Mouse (Mus musculus) limb, embryonic 11.5 days (tissue): Measurements from ENCODE around the gene Clec11a. TPM values are rescaled to one million over a fixed set of nuclear protein-coding genes. Genes with fewer than 3 reads are reported as not detected.

Experiments
- ATAC-seq: fragments of 200-750 bp; cut with Nextera tagmentation; 2 replicates; pipeline ENCODE4 v1.8.0; 2017; ENCODE audit warnings: low read depth; ENCODE audit not compliant: insufficient number of reproducible peaks, low FRiP score, low TSS enrichment
- DNase-seq: peaks from one replicate; pipeline ENCODE4 v3.0.0-alpha.2; 2015; ENCODE audit warnings: low spot score
- H3K27ac ChIP-seq: fragments of 300-500 bp; sonication (generic); replicated peaks from 2 replicates; pipeline ENCODE4 v1.5.1; 2014; ENCODE audit warnings: low read depth, mild to moderate bottlenecking, low read length
- H3K27me3 ChIP-seq: fragments of 300-500 bp; sonication (generic); 2 replicates; pipeline ENCODE4 v1.6.1; 2014; ENCODE audit warnings: mild to moderate bottlenecking, low read length, mixed read lengths; ENCODE audit not compliant: control insufficient read depth, insufficient read depth
- H3K36me3 ChIP-seq: fragments of 300-500 bp; sonication (generic); 2 replicates; pipeline ENCODE4 v1.6.1; 2014; ENCODE audit warnings: mild to moderate bottlenecking, low read length, moderate library complexity, mixed read lengths; ENCODE audit not compliant: control insufficient read depth, insufficient read depth
- H3K4me1 ChIP-seq: fragments of 300-500 bp; sonication (generic); 2 replicates; pipeline ENCODE4 v1.6.1; 2014; ENCODE audit warnings: low read length, mixed read lengths; ENCODE audit not compliant: control insufficient read depth, insufficient read depth
- H3K4me2 ChIP-seq: fragments of 300-500 bp; sonication (generic); 2 replicates; pipeline ENCODE4 v1.6.1; 2014; ENCODE audit warnings: low read depth, mild to moderate bottlenecking, moderate library complexity; ENCODE audit not compliant: severe bottlenecking
- H3K4me3 ChIP-seq: fragments of 300-500 bp; sonication (generic); 2 replicates; pipeline ENCODE4 v1.5.1; 2014; ENCODE audit warnings: low read depth, low read length
- H3K9ac ChIP-seq: fragments of 300-500 bp; sonication (generic); 2 replicates; pipeline ENCODE4 v1.6.1; 2014; ENCODE audit warnings: mild to moderate bottlenecking, low read length
- H3K9me3 ChIP-seq: fragments of 300-500 bp; sonication (generic); 2 replicates; pipeline ENCODE4 v1.6.1; 2016; ENCODE audit warnings: low read length; ENCODE audit not compliant: control insufficient read depth
- WGBS: fragments of 180-500 bp; shearing (Covaris S2); extraction: QIAGEN DNeasy Blood & Tissue Kit; methylation state at CpG from one replicate; pipeline ENCODE4 v1.1.7; 2014; 5-methylcytosine and 5-hydroxymethylcytosine counted together
- polyA plus RNA-seq: library from polyadenylated mRNA; unstranded; fragments of >200 nt; fragmentation: Nextera tagmentation; extraction: Ambion mirVana; gene quantifications from 2 replicates; pipeline ENCODE4 v1.2.1, GENCODE M21; 2014

Clec11a gene
- polyA plus RNA-seq, 1 experiment from 2014 or later = 1.9 TPM

DNA sequence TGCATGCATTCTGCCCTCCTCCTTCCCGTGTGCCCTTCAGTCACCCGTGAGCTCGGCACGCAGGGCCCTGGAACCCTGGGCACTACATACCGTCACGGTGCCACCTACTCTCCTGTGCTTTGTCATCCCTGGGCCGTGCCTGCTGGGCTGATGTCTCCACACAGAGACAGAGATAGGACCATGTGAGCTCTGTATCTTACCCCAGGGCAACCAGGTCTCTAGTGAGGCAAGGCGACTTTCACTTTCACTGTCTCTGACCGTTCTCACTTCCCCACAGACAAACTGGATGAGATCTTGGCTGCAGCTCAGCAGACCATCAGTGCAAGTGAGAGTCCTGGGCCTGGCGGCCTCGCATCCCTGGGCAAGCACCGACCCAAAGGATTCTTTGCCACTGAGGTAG, 37.9 kb upstream of the Clec11a start:
- no peak for ATAC-seq
- peaks cover 20% of the 10 kb centered on the region for H3K27me3 ChIP-seq
- 65% methylated on average over 12 of the region's 12 CpGs for WGBS

DNA sequence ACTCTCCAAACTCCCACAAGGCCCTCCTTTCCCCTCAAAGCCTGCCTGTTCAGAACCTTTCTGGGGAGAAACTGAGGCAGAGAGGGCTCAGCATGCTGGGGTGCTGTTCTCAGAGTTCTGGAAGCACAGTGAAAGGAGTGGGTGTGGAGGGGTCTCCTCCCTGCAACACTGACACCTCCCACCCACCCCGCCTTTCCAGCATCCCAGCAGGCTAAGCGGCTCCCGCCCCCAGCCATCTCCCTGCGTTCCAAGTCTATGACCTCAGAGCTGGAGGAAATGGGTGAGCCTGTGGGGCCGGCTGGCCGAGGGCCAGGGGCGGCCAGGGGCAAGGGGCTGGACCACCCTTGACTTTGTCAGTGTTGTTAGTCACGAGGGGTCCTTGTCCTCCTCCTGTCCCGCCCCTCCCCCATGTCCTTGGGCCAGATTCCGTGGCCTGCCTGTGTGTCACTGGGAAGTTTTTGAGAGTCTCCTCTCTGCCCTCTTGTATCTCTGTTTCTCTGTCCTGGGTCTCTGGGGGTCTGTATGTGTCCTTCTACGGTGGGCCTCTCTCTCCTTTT, 36.8 kb upstream of the Clec11a start:
- H3K4me1 ChIP-seq = no peaks in the 10 kb centered on the region
- DNase-seq = no peak
- H3K9ac ChIP-seq = no peak overlapping the region
- 21% methylated on average over 11 of the region's 11 CpGs for WGBS
- H3K27me3 ChIP-seq = peaks cover 24% of the 10 kb centered on the region
- no peaks in the 10 kb centered on the region for H3K36me3 ChIP-seq
- H3K27ac ChIP-seq = no peak overlapping the region
- H3K9me3 ChIP-seq = no peaks in the 10 kb centered on the region; the same call in 1 of the 2 replicates
- no peak overlapping the region for H3K4me2 ChIP-seq
- no peak for ATAC-seq
- no peak overlapping the region for H3K4me3 ChIP-seq

More for the DNA sequence above, 37.9 kb upstream of the Clec11a start:
- H3K4me3 ChIP-seq = no peak overlapping the region
- DNase-seq = no peak
- H3K36me3 ChIP-seq = no peaks in the 10 kb centered on the region
- H3K9me3 ChIP-seq = no peaks in the 10 kb centered on the region; the same call in 1 of the 2 replicates
- no peaks in the 10 kb centered on the region for H3K4me1 ChIP-seq
- H3K9ac ChIP-seq = no peak overlapping the region
- H3K27ac ChIP-seq = no peak overlapping the region
- no peak overlapping the region for H3K4me2 ChIP-seq

DNA sequence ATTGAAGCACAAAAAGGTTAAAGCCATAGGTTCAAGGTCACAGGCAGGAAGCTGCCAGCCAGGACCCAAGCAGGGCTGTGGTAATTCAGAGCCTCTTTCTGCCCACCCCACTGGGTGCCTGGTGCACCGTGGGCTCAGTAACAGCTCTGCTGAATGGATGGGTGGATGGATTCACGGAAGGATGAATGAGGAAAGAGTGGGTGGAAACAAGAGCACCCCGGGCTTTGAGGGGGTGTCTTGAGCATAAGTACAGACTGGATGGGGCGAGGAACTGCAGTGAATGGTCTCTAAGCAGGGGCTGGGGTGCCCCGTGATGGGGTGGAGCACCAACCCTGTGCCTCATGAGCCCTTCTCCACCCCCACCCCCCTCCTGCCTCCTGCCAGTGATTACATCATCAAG, 35.0 kb upstream of the Clec11a start:
- DNase-seq (no peak), ATAC-seq (no peak)
- H3K4me2 ChIP-seq = no peak overlapping the region
- H3K4me3 ChIP-seq = no peak overlapping the region
- no peak overlapping the region for H3K27ac ChIP-seq
- H3K9me3 ChIP-seq = no peaks in the 10 kb centered on the region
- WGBS = 57% methylated on average over 5 of the region's 5 CpGs
- no peaks in the 10 kb centered on the region for H3K36me3 ChIP-seq
- H3K4me1 ChIP-seq = no peaks in the 10 kb centered on the region; the same call in 1 of the 2 replicates
- no peak overlapping the region for H3K9ac ChIP-seq
- H3K27me3 ChIP-seq = peaks cover 36% of the 10 kb centered on the region

DNA sequence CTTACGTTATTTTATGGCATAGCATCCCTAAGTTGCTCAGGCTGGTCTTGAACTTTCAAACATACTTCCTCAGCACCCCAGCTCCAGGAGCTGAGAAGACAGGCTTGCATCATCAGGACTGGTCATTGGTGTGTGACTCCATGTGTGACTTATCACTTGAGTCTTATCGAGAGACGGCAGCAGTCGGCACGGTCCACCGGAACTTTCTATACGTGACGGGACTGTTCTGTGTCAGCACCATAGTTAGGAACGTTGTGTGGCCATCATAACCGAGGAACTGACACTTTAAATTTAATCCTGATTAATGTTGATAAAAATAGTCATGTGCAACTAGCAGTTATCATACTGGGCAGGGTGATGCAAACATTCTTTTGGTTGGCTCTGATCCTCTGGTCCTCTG, 34.4 kb upstream of the Clec11a start:
- Histone ChIP-seq H3K9me3 (no peaks in the 10 kb centered on the region), H3K36me3 (no peaks in the 10 kb centered on the region), H3K4me3 (no peak overlapping the region), H3K4me2 (no peak overlapping the region), H3K27ac (no peak overlapping the region), H3K9ac (no peak overlapping the region), H3K4me1 (peaks cover under 1% of the 10 kb centered on the region; the same call in 1 of the 2 replicates), H3K27me3 (peaks cover 42% of the 10 kb centered on the region)
- 87% methylated on average over 10 of the region's 10 CpGs for WGBS
- DNase-seq = no peak
- no peak for ATAC-seq

DNA sequence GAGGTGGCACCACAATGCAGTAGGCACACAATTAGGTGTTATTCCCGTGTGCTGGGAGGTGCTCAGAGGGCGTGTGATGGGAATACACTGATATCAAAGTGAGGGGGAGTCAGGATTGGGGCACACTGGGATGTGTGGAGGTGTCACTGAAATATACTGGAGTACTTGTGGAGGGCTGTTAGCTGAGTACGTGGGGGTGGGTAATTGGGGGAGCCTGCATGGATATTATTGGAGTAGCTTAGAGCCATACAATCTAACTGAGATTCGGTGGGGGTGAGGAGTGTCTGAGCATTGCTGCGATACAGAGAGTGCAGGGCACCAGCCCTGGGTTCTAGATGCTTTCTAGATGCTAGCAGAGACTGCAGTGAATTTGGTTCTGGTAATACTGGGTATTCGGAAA, 33.5 kb upstream of the Clec11a start:
- no peaks in the 10 kb centered on the region for H3K36me3 ChIP-seq
- 61% methylated on average over 6 of the region's 6 CpGs for WGBS
- no peak overlapping the region for H3K9ac ChIP-seq
- peaks cover 51% of the 10 kb centered on the region for H3K27me3 ChIP-seq
- no peak overlapping the region for H3K4me2 ChIP-seq
- H3K27ac ChIP-seq = no peak overlapping the region
- no peaks in the 10 kb centered on the region for H3K9me3 ChIP-seq
- no peak overlapping the region for H3K4me3 ChIP-seq
- DNase-seq = no peak
- no peak for ATAC-seq
- peaks cover 3% of the 10 kb centered on the region for H3K4me1 ChIP-seq

DNA sequence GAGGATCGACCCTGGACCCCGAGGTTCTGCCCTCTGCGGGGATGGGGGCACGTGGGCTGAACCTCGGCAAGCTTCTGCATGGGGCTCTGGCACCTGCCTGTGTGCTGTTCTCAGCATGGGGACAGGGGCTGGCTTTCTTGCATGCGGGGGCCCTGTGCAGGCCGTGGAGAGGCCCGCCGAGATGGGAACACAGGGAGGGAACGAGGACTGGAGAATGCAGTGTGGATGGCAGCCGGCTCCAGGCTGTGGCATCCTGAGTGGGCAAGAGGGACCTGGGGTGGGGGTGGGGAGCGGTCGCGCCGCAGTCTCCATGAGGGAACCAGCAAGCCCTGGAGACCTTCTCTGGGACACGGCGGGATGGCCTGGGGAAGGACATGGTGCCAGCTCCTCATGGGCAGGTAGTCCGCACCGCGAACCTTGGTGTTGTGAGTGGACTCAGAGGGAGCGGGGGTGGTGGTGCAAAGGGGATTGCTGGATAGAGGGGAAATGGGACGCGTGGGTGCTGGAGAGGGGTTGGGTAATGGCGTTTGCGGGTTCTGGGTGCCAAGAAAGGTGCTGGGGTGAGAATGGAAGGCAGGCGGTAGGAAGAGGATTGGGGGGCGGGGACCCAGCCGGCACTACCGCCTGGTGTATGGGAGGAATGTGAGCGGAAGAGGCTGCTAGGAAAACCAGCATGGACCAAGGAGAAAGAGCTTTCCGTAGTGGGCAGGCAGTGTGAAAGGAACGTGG, 30.6 kb upstream of the Clec11a start:
- no peak overlapping the region for H3K4me3 ChIP-seq
- no peak overlapping the region for H3K4me2 ChIP-seq
- H3K9ac ChIP-seq = no peak overlapping the region
- no peaks in the 10 kb centered on the region for H3K9me3 ChIP-seq
- no peaks in the 10 kb centered on the region for H3K36me3 ChIP-seq
- no peak for DNase-seq
- WGBS = 3% methylated on average over 32 of the region's 32 CpGs
- peaks cover 3% of the 10 kb centered on the region for H3K4me1 ChIP-seq
- peaks cover 64% of the 10 kb centered on the region for H3K27me3 ChIP-seq
- no peak overlapping the region for H3K27ac ChIP-seq
- ATAC-seq = no peak

DNA sequence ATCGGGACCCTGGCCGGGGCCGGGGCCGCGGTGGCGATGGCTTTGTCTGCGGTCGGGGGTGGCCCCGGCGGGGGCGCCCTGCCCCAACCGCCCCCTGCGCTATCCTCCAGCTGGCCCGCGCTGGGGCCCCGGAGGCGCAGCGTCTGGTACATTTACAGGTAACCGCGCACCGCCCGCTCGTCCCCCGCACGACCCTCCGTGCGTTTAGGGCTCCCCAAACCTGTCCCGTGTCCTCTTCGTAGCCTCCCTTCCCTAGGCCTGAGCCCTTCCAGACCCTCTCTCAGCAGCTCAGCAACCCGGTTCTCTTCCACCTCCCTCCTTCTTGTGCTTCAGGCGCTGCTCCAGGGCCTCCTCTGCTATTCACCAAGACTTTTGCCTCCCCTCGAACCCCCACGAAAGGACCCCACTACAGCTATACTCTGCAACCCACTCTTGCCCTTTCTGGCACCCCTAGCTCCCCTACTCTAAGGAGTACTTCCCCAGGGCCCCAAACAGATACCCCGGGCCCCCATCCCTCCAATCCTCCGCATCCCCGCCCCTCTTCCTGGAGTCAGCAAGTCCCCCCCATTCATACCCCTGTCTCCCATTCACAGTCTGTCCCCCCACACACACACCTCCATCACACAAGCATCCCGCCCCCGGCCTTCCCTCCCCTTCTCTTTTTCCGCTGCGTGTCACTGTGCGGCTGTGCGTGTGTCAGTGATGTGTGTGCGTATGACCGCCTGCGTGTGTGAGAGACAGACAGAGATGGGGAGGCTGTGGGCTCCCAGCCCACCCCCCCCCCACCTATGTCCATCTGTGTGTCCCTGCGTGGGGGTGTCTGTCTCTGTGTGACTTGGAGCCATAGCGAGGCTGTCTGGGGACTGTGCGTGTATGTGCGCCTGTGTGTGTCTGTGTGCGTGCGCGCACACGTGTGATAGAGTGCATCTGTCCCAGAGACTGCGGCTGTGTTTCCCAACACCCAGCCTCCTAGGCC, 29.6 kb upstream of the Clec11a start:
- Histone ChIP-seq H3K4me2 (peak overlapping the region; percentile 54), H3K27ac (no peak overlapping the region), H3K9me3 (no peaks in the 10 kb centered on the region), H3K4me3 (peak overlapping the region; percentile 25), H3K9ac (no peak overlapping the region), H3K27me3 (peaks cover 64% of the 10 kb centered on the region), H3K36me3 (no peaks in the 10 kb centered on the region), H3K4me1 (peaks cover 3% of the 10 kb centered on the region)
- ATAC-seq (no peak), DNase-seq (no peak)
- WGBS = 5% methylated on average over 36 of the region's 54 CpGs
